Mouse (Mus musculus) intestine, embryonic 16.5 days (tissue): Measurements from ENCODE around the gene Rgs6. TPM values are rescaled to one million over a fixed set of nuclear protein-coding genes. Genes with fewer than 3 reads are reported as not detected.

Experiments used
- ATAC-seq: fragments of 200-750 bp; cut with Nextera tagmentation; 2 replicates; pipeline ENCODE4 v1.8.0; 2017; ENCODE audit warnings: moderate TSS enrichment, moderate library complexity
- H3K27ac ChIP-seq: fragments of 300-500 bp; sonication (generic); 2 replicates; pipeline ENCODE4 v1.5.1; 2014; ENCODE audit warnings: mild to moderate bottlenecking, low read length
- H3K27me3 ChIP-seq: fragments of 300-500 bp; sonication (generic); replicated peaks from 2 replicates; pipeline ENCODE4 v1.6.1; 2014; ENCODE audit warnings: low read length, control low read depth, mixed read lengths; ENCODE audit not compliant: control insufficient read depth, insufficient read depth
- H3K36me3 ChIP-seq: fragments of 300-500 bp; sonication (generic); 2 replicates; pipeline ENCODE4 v1.6.1; 2014; ENCODE audit warnings: low read length, control low read depth; ENCODE audit not compliant: control insufficient read depth, insufficient read depth
- H3K4me1 ChIP-seq: fragments of 300-500 bp; sonication (generic); 2 replicates; pipeline ENCODE4 v1.6.1; 2014; ENCODE audit warnings: low read length, control low read depth, mixed read lengths; ENCODE audit not compliant: control insufficient read depth, insufficient read depth
- H3K4me2 ChIP-seq: fragments of 300-500 bp; sonication (generic); 2 replicates; pipeline ENCODE4 v1.6.1; 2014; ENCODE audit warnings: low read depth, low read length, control low read depth
- H3K4me3 ChIP-seq: fragments of 300-500 bp; sonication (generic); 2 replicates; pipeline ENCODE4 v1.5.1; 2014; ENCODE audit warnings: mild to moderate bottlenecking, low read length
- H3K9ac ChIP-seq: fragments of 300-500 bp; sonication (generic); 2 replicates; pipeline ENCODE4 v1.6.1; 2014; ENCODE audit warnings: low read depth, low read length
- H3K9me3 ChIP-seq: fragments of 300-500 bp; sonication (generic); 2 replicates; pipeline ENCODE4 v1.6.1; 2016; ENCODE audit warnings: low read length, control low read depth; ENCODE audit not compliant: control insufficient read depth
- WGBS: fragments of 180-500 bp; shearing (Covaris S2); extraction: QIAGEN DNeasy Blood & Tissue Kit; methylation state at CpG from one replicate; pipeline ENCODE4 v1.1.7; 2014; 5-methylcytosine and 5-hydroxymethylcytosine counted together
- polyA plus RNA-seq: library from polyadenylated mRNA; unstranded; fragments of >200 nt; fragmentation: Nextera tagmentation; extraction: Ambion mirVana; gene quantifications from 2 replicates; pipeline ENCODE4 v1.2.1, GENCODE M21; 2015

The Rgs6 gene
- polyA plus RNA-seq, 1 experiment from 2014 or later = 0.82 TPM

DNA sequence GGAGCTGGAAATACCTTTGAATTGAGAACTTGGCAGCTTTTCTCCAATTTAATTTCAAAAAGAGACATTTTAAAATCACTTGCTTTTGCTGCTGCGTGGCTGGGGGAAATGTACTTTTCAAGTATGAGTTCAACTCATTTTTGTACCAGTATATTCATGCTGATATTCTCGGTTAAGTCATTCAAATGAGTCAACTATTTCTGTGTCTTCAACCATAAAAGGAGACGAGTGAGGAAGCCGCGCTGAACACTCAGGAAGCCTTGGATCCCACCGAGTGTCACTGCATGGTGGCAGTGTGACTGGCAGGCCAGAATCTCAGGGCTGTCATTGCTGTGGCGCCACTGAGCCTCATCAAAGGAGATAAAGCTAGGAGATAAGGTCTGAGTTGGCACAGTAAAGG lies 143.5 kb downstream of the Rgs6 start:
- H3K36me3 ChIP-seq = no peaks in the 10 kb centered on the region
- H3K4me1 ChIP-seq = no peaks in the 10 kb centered on the region
- H3K27ac ChIP-seq = no peak overlapping the region
- no peak overlapping the region for H3K4me3 ChIP-seq
- H3K9ac ChIP-seq = no peak overlapping the region
- H3K27me3 ChIP-seq = no peaks in the 10 kb centered on the region
- no peak for ATAC-seq
- no peaks in the 10 kb centered on the region for H3K9me3 ChIP-seq
- H3K4me2 ChIP-seq = no peak overlapping the region
- 76% methylated on average over 7 of the region's 7 CpGs for WGBS

DNA sequence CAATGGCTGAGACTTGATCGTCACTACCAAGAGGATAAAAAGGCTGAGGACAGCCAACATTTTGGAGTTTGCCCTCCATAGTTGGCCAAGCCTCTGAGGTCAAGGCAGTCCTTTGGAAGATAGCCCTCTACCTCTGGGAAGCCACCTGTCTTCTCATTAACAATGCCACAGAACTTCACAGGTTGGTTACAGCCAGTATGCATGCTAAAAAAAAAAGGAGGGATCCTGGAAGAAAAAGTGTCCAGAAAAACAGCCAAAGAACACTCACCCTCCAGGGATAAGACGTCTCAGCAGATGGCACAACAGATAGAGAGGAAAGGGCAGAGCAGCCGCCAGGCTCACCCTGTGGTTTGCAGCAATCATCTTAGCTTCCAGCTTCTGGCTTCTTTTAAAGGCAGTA lies 154.9 kb downstream of the Rgs6 start:
- no peak overlapping the region for H3K27ac ChIP-seq
- no peaks in the 10 kb centered on the region for H3K36me3 ChIP-seq
- ATAC-seq = no peak
- no peak overlapping the region for H3K4me3 ChIP-seq
- 84% methylated on average over 3 of the region's 3 CpGs for WGBS
- no peak overlapping the region for H3K9ac ChIP-seq
- no peaks in the 10 kb centered on the region for H3K4me1 ChIP-seq
- H3K4me2 ChIP-seq = no peak overlapping the region
- H3K27me3 ChIP-seq = no peaks in the 10 kb centered on the region
- H3K9me3 ChIP-seq = no peaks in the 10 kb centered on the region

DNA sequence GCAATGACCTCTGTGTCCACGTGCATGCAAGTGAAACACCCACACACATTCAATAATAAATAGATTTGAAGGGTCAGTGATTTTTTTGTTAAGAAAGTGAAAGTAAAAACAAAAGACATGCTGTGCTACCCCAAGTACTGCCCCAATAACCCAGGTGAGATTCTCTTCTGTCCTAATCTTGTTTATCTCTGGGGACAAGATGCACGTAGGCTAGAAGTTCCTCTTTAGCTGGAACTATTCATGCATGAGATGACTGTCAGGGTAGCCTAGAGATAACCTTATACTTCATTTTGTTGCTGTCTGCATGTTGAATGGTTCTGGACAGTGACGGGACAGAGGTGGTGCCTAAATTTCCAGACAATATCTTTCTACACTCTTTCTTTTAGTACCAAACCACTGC lies 155.9 kb downstream of the Rgs6 start:
- Histone ChIP-seq H3K27ac (no peak overlapping the region), H3K36me3 (no peaks in the 10 kb centered on the region), H3K9ac (no peak overlapping the region), H3K4me1 (no peaks in the 10 kb centered on the region), H3K4me3 (no peak overlapping the region), H3K27me3 (no peaks in the 10 kb centered on the region), H3K4me2 (no peak overlapping the region), H3K9me3 (no peaks in the 10 kb centered on the region)
- no peak for ATAC-seq
- WGBS = 64% methylated on average over 3 of the region's 3 CpGs

DNA sequence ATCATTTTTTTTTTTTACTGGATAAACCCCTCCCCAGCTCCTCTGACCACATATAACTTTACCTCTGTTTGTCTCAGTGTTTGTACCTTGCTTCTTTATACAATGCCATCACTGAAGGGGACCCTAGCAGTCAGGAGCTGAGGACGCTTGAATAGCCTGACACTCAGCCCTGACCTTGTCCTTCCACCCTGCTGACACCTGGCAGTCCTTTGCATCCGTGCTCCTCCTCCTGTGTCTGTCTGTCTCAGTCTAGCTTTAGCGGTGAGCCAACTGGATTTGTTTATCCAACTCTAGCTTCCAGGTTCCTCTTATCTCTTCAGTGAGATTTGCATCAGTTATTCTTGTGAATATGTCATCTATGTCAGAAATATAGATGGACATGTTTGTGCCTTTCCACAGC lies 156.7 kb downstream of the Rgs6 start:
- Histone ChIP-seq H3K4me2 (no peak overlapping the region), H3K4me3 (no peak overlapping the region), H3K36me3 (no peaks in the 10 kb centered on the region), H3K27ac (no peak overlapping the region), H3K4me1 (no peaks in the 10 kb centered on the region), H3K9me3 (no peaks in the 10 kb centered on the region), H3K27me3 (no peaks in the 10 kb centered on the region), H3K9ac (no peak overlapping the region)
- 40% methylated on average over 3 of the region's 3 CpGs for WGBS
- ATAC-seq = no peak

DNA sequence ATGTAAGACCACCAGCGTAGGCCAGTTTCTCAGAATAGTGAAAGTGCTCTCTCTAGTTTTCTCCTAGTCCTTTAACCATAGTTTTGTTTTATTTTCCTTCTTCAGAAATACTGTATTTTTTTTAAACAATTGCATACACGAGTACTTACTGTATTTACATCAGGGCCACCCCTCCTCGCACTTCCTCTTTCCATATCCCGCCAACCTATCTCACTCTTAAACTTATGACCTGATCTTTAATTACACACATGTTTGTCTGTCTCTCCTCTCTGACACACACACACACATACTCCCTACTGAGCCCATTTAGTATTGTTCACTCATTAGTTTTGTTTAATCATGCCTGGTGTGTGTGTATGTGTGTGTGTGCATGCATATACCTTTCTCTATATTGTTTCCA lies 159.0 kb downstream of the Rgs6 start:
- Histone ChIP-seq H3K4me1 (no peaks in the 10 kb centered on the region), H3K4me2 (no peak overlapping the region), H3K27ac (no peak overlapping the region), H3K9ac (no peak overlapping the region), H3K9me3 (no peaks in the 10 kb centered on the region), H3K27me3 (no peaks in the 10 kb centered on the region), H3K4me3 (no peak overlapping the region), H3K36me3 (no peaks in the 10 kb centered on the region)
- WGBS = 68% methylated on average over 4 of the region's 4 CpGs
- no peak for ATAC-seq

DNA sequence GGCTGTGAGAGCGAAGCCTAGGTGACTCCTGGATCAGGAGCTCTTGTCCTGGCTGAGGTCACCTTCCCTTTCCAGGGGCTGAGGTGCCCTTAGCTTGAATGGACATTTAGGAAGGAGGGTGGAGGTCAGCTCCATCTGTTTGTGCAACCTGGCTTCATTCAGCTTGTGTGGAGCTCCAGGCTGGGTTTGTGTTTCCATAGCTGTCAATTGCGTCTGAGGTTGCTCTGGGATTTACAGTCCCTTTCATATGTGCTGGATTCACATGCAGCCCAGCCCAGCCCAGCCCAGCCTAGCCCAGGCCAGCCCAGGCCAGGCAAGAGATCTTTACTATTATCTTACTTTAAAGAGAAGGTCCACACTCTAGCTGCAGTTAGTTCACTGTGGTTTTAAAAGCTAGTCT lies 163.8 kb downstream of the Rgs6 start:
- Histone ChIP-seq H3K36me3 (no peaks in the 10 kb centered on the region), H3K27ac (no peak overlapping the region), H3K4me2 (no peak overlapping the region), H3K4me3 (no peak overlapping the region), H3K27me3 (no peaks in the 10 kb centered on the region), H3K9ac (no peak overlapping the region), H3K4me1 (no peaks in the 10 kb centered on the region), H3K9me3 (no peaks in the 10 kb centered on the region)
- no peak for ATAC-seq
- 69% methylated on average over 2 of the region's 2 CpGs for WGBS

DNA sequence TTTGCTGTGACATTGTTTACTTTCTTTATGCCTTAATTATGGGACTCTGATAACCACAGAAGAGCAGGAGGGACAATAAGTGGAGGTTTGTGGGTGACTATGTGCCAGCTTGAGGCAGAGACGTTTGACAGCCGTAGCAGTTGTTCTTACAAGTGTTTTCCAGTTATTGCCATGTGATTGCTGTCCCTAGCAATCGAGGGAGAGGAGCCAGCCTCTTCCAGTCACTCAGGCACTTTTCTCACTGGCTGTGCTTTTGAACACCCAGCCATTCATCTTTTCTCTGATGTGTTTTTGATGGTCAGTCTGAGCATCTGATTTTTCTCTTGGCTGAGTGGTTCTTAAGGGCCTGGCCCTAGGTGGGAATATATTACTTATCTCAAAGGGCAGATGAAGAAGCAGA lies 166.4 kb downstream of the Rgs6 start:
- Histone ChIP-seq H3K4me2 (no peak overlapping the region), H3K36me3 (no peaks in the 10 kb centered on the region), H3K9ac (no peak overlapping the region), H3K27ac (no peak overlapping the region), H3K9me3 (no peaks in the 10 kb centered on the region), H3K4me3 (no peak overlapping the region), H3K27me3 (no peaks in the 10 kb centered on the region), H3K4me1 (no peaks in the 10 kb centered on the region)
- ATAC-seq = no peak
- 18% methylated on average over 3 of the region's 3 CpGs for WGBS

DNA sequence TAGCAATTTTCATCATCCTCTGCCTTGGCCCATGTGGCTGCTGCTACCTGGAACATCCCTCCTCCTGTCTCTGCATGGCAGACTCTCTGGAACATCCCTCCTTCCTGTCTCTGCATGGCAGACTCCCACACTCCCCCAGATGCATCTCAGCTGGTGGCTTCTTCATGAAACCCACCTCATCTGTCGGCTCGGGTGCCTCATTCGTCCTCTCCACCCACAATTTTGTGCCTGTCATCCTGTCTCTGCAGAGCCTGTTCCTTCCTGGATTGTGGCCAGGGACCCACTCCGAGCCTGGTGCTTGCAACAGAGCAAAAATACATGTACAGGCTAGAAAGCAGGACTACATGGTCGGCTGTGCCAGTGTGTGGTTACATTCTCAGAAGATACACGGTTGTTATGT lies 168.7 kb downstream of the Rgs6 start:
- no peak overlapping the region for H3K4me2 ChIP-seq
- H3K4me3 ChIP-seq = no peak overlapping the region
- ATAC-seq = no peak
- H3K36me3 ChIP-seq = no peaks in the 10 kb centered on the region
- H3K4me1 ChIP-seq = no peaks in the 10 kb centered on the region
- no peaks in the 10 kb centered on the region for H3K9me3 ChIP-seq
- no peak overlapping the region for H3K27ac ChIP-seq
- 40% methylated on average over 6 of the region's 6 CpGs for WGBS
- H3K9ac ChIP-seq = no peak overlapping the region
- H3K27me3 ChIP-seq = no peaks in the 10 kb centered on the region

DNA sequence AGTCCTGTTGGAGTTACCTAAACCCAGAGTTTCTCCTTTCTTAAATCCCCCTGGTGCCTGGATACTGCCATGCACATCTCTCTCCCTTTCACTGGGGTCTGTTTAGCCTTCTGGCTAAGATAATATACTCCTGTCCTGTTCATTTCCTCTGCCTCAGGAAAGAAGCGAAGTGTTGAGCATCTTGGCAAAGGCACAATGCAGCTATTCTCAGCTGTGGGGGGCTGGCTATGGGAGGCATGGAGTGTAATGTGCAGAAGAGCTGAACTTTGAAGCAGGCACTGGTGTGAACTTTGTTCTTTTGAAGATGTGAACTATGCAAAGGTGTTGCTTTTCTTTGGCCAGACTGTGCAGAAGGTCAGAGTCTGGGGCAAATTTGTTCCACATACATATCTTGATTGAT lies 169.3 kb downstream of the Rgs6 start:
- ATAC-seq = no peak
- Histone ChIP-seq H3K4me2 (no peak overlapping the region), H3K27me3 (no peaks in the 10 kb centered on the region), H3K36me3 (no peaks in the 10 kb centered on the region), H3K4me1 (no peaks in the 10 kb centered on the region), H3K9me3 (no peaks in the 10 kb centered on the region), H3K9ac (no peak overlapping the region), H3K4me3 (no peak overlapping the region), H3K27ac (no peak overlapping the region)
- 52% methylated on average over 1 of the region's 1 CpGs for WGBS

DNA sequence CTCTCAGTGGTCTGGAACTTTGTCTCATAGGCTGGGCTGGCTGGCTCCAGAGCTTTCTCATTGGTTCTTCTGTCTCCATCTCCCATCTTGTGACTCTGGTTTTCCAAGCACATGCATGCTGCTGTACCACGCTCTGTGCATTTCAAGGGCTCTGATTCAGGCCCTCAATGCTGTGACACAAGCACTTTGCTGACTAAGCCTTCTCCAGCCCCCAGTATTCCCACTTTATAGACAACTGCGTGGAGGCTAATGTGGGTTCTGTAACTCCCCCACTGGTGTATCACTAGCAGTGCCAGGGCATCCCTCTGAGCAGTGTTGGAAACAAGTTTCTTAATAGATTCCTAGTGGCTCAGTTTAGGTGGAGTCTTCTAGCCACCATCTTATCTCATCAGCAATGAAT lies 174.0 kb downstream of the Rgs6 start:
- no peak overlapping the region for H3K27ac ChIP-seq
- H3K4me2 ChIP-seq = no peak overlapping the region
- no peaks in the 10 kb centered on the region for H3K9me3 ChIP-seq
- no peaks in the 10 kb centered on the region for H3K36me3 ChIP-seq
- H3K4me1 ChIP-seq = no peaks in the 10 kb centered on the region
- H3K27me3 ChIP-seq = no peaks in the 10 kb centered on the region
- H3K9ac ChIP-seq = no peak overlapping the region
- no peak overlapping the region for H3K4me3 ChIP-seq
- ATAC-seq = no peak
- WGBS = 92% methylated on average over 2 of the region's 2 CpGs
